Mouse (Mus musculus): ENCODE results near the gene Gna14. TPM values are rescaled to one million over a fixed set of nuclear protein-coding genes. Genes with fewer than 3 reads are reported as not detected.
A peak's percentile ranks its signal among the peaks of the same experiment; 100 is the strongest.

Gene Gna14
- polyA plus RNA-seq, 1 experiment: not detected

- Histone ChIP-seq H3K36me3 (replicated peaks; ENCODE audit: low read length) (no peaks in the 10 kb centered on the region), H3K4me3 (replicated peaks) (no peak overlapping the region), H3K27me3 (replicated peaks) (peaks cover under 1% of the 10 kb centered on the region), H3K4me1 (no peaks in the 10 kb centered on the region), H3K9me3 (no peaks in the 10 kb centered on the region)
- TF ChIP-seq FLI1 (IDR thresholded peaks at IDR 0.05; ENCODE audit: low read length): no peak
Measured at GRCm38 (mm10) chr19:16502054-16502453, 66.5 kb downstream of the Gna14 start.

- Histone ChIP-seq H3K4me1 (peaks cover 16% of the 10 kb centered on the region), H3K4me3 (replicated peaks) (no peak overlapping the region), H3K9me3 (peaks cover 7% of the 10 kb centered on the region), H3K36me3 (replicated peaks; ENCODE audit: low read length) (no peaks in the 10 kb centered on the region), H3K27me3 (replicated peaks) (no peaks in the 10 kb centered on the region)
- TF ChIP-seq GATA1 (IDR thresholded peaks at IDR 0.05; ENCODE audit: borderline replicate concordance, low read length) (no peak), FLI1 (IDR thresholded peaks at IDR 0.05; ENCODE audit: low read length) (no peak)
Measured at GRCm38 (mm10) chr19:16506711-16507364, 71.3 kb downstream of the Gna14 start.

GRCm38 (mm10) chr19:16510343-16511080 lies 75.0 kb downstream of the Gna14 start:
- Histone ChIP-seq H3K27me3 (replicated peaks) (no peaks in the 10 kb centered on the region), H3K4me3 (replicated peaks) (peak overlapping the region; percentile 44), H3K36me3 (replicated peaks; ENCODE audit: low read length) (no peaks in the 10 kb centered on the region), H3K4me1 (peaks cover 17% of the 10 kb centered on the region), H3K9me3 (peaks cover 7% of the 10 kb centered on the region)
- TF ChIP-seq FLI1 (IDR thresholded peaks at IDR 0.05; ENCODE audit: low read length): no peak

GRCm38 (mm10) chr19:16511081-16511420 lies 75.5 kb downstream of the Gna14 start:
- TF ChIP-seq FLI1 (IDR thresholded peaks at IDR 0.05; ENCODE audit: low read length): no peak
- no peak for TF ChIP-seq GATA1 (IDR thresholded peaks at IDR 0.05; ENCODE audit: borderline replicate concordance, low read length)

GRCm38 (mm10) chr19:16514201-16514600 lies 78.6 kb downstream of the Gna14 start:
- peaks cover 17% of the 10 kb centered on the region for H3K4me1 ChIP-seq
- no peaks in the 10 kb centered on the region for H3K9me3 ChIP-seq
- H3K36me3 ChIP-seq (replicated peaks; ENCODE audit: low read length): no peaks in the 10 kb centered on the region
- no peak overlapping the region for H3K4me3 ChIP-seq (replicated peaks)
- no peaks in the 10 kb centered on the region for H3K27me3 ChIP-seq (replicated peaks)
- no peak for TF ChIP-seq FLI1 (IDR thresholded peaks at IDR 0.05; ENCODE audit: low read length)
- no peak for TF ChIP-seq GATA1 (IDR thresholded peaks at IDR 0.05; ENCODE audit: borderline replicate concordance, low read length)

More at GRCm38 (mm10) chr19:16511081-16511420, 75.5 kb downstream of the Gna14 start:
- H3K27me3 ChIP-seq (replicated peaks): no peaks in the 10 kb centered on the region
- H3K4me3 ChIP-seq (replicated peaks): peak overlapping the region; percentile 44
- peaks cover 17% of the 10 kb centered on the region for H3K4me1 ChIP-seq
- peaks cover 7% of the 10 kb centered on the region for H3K9me3 ChIP-seq
- no peaks in the 10 kb centered on the region for H3K36me3 ChIP-seq (replicated peaks; ENCODE audit: low read length)

GRCm38 (mm10) chr19:16518569-16518968 lies 83.0 kb downstream of the Gna14 start:
- TF ChIP-seq FLI1 (IDR thresholded peaks at IDR 0.05; ENCODE audit: low read length) (no peak), GATA1 (IDR thresholded peaks at IDR 0.05; ENCODE audit: borderline replicate concordance, low read length) (no peak)
- H3K36me3 ChIP-seq (replicated peaks; ENCODE audit: low read length): no peaks in the 10 kb centered on the region
- no peaks in the 10 kb centered on the region for H3K4me1 ChIP-seq
- H3K27me3 ChIP-seq (replicated peaks): no peaks in the 10 kb centered on the region
- no peak overlapping the region for H3K4me3 ChIP-seq (replicated peaks)
- no peaks in the 10 kb centered on the region for H3K9me3 ChIP-seq

- no peak overlapping the region for H3K4me3 ChIP-seq (replicated peaks)
- H3K36me3 ChIP-seq (replicated peaks; ENCODE audit: low read length): no peaks in the 10 kb centered on the region
- TF ChIP-seq GATA1 (IDR thresholded peaks at IDR 0.05; ENCODE audit: borderline replicate concordance, low read length) (no peak), FLI1 (IDR thresholded peaks at IDR 0.05; ENCODE audit: low read length) (no peak)
- H3K27me3 ChIP-seq (replicated peaks): no peaks in the 10 kb centered on the region
- H3K4me1 ChIP-seq: no peaks in the 10 kb centered on the region
- no peaks in the 10 kb centered on the region for H3K9me3 ChIP-seq
Measured at GRCm38 (mm10) chr19:16520608-16521007, 85.0 kb downstream of the Gna14 start.

- TF ChIP-seq GATA1 (IDR thresholded peaks at IDR 0.05; ENCODE audit: borderline replicate concordance, low read length): no peak
- TF ChIP-seq FLI1 (IDR thresholded peaks at IDR 0.05; ENCODE audit: low read length): no peak
- H3K4me1 ChIP-seq: peaks cover 16% of the 10 kb centered on the region
- no peaks in the 10 kb centered on the region for H3K36me3 ChIP-seq (replicated peaks; ENCODE audit: low read length)
- H3K4me3 ChIP-seq (replicated peaks): no peak overlapping the region
- no peaks in the 10 kb centered on the region for H3K9me3 ChIP-seq
- no peaks in the 10 kb centered on the region for H3K27me3 ChIP-seq (replicated peaks)
Measured at GRCm38 (mm10) chr19:16526302-16526880, 90.8 kb downstream of the Gna14 start.

- Histone ChIP-seq H3K27me3 (replicated peaks) (no peaks in the 10 kb centered on the region), H3K4me1 (peaks cover 16% of the 10 kb centered on the region), H3K4me3 (replicated peaks) (no peak overlapping the region), H3K9me3 (no peaks in the 10 kb centered on the region), H3K36me3 (replicated peaks; ENCODE audit: low read length) (no peaks in the 10 kb centered on the region)
- no peak for TF ChIP-seq FLI1 (IDR thresholded peaks at IDR 0.05; ENCODE audit: low read length)
- no peak for TF ChIP-seq GATA1 (IDR thresholded peaks at IDR 0.05; ENCODE audit: borderline replicate concordance, low read length)
Measured at GRCm38 (mm10) chr19:16527031-16527430, 91.5 kb downstream of the Gna14 start.

GRCm38 (mm10) chr19:16528225-16528828 lies 92.8 kb downstream of the Gna14 start:
- no peaks in the 10 kb centered on the region for H3K27me3 ChIP-seq (replicated peaks)
- H3K36me3 ChIP-seq (replicated peaks; ENCODE audit: low read length): no peaks in the 10 kb centered on the region
- no peak overlapping the region for H3K4me3 ChIP-seq (replicated peaks)
- TF ChIP-seq FLI1 (IDR thresholded peaks at IDR 0.05; ENCODE audit: low read length): no peak
- no peak for TF ChIP-seq GATA1 (IDR thresholded peaks at IDR 0.05; ENCODE audit: borderline replicate concordance, low read length)
- no peaks in the 10 kb centered on the region for H3K9me3 ChIP-seq
- H3K4me1 ChIP-seq: peaks cover 16% of the 10 kb centered on the region
